Mouse (Mus musculus) heart, embryonic 14.5 days (tissue): Measurements from ENCODE around the gene Cfap73. TPM values are rescaled to one million over a fixed set of nuclear protein-coding genes. Genes with fewer than 3 reads are reported as not detected.

ENCODE experiments used
- ATAC-seq: fragments of 200-750 bp; cut with Nextera tagmentation; 2 replicates; pipeline ENCODE4 v1.8.0; 2017; ENCODE audit warnings: low read depth, moderate TSS enrichment; ENCODE audit not compliant: insufficient number of reproducible peaks, insufficient read depth, low FRiP score
- H3K27ac ChIP-seq, 2 experiments: fragments of 200-500 bp in 1 of 2; fragments of 300-500 bp in 1 of 2; sonication (generic) in 1 of 2; replicated peaks in 1 of 2; 2 replicates each; pipeline ENCODE4 v1.5.1; 2012 to 2014; ENCODE audit warnings: low read depth in 2 of 2, low read length in 2 of 2, control low read depth in 1 of 2, mild to moderate bottlenecking in 1 of 2, mixed read lengths in 1 of 2; ENCODE audit not compliant: control insufficient read depth in 1 of 2, insufficient read depth in 1 of 2
- H3K27me3 ChIP-seq: fragments of 300-500 bp; sonication (generic); 2 replicates; pipeline ENCODE4 v1.6.1; 2014; ENCODE audit warnings: mild to moderate bottlenecking, low read length, control low read depth; ENCODE audit not compliant: control insufficient read depth, insufficient read depth
- H3K36me3 ChIP-seq: fragments of 300-500 bp; sonication (generic); 2 replicates; pipeline ENCODE4 v1.6.1; 2014; ENCODE audit warnings: mild to moderate bottlenecking, control low read depth, low read length, mixed read lengths; ENCODE audit not compliant: control insufficient read depth, insufficient read depth
- H3K4me1 ChIP-seq, 2 experiments: fragments of 200-500 bp in 1 of 2; fragments of 300-500 bp in 1 of 2; sonication (generic) in 1 of 2; 2 replicates each; pipeline ENCODE4 v1.6.1; 2012 to 2014; ENCODE audit warnings: low read length in 2 of 2, control low read depth in 1 of 2, mixed read lengths in 1 of 2; ENCODE audit not compliant: control insufficient read depth in 2 of 2, insufficient read depth in 2 of 2
- H3K4me2 ChIP-seq: fragments of 300-500 bp; sonication (generic); 2 replicates; pipeline ENCODE4 v1.6.1; 2014; ENCODE audit warnings: mild to moderate bottlenecking, low read length
- H3K4me3 ChIP-seq, 2 experiments: fragments of 200-500 bp in 1 of 2; fragments of 300-500 bp in 1 of 2; sonication (generic) in 1 of 2; 2 replicates each; pipeline ENCODE4 v1.5.1; 2012 to 2014; ENCODE audit warnings: low read length in 2 of 2, mild to moderate bottlenecking in 2 of 2, control low read depth in 1 of 2, low read depth in 1 of 2, moderate library complexity in 1 of 2; ENCODE audit not compliant: control insufficient read depth in 1 of 2, insufficient read depth in 1 of 2
- H3K9ac ChIP-seq: fragments of 300-500 bp; sonication (generic); 2 replicates; pipeline ENCODE4 v1.6.1; 2014; ENCODE audit warnings: mild to moderate bottlenecking, low read length
- H3K9me3 ChIP-seq: fragments of 300-500 bp; sonication (generic); 2 replicates; pipeline ENCODE4 v1.6.1; 2016; ENCODE audit warnings: low read length, control low read depth; ENCODE audit not compliant: control insufficient read depth
- WGBS: fragments of 180-500 bp; shearing (Covaris S2); extraction: QIAGEN DNeasy Blood & Tissue Kit; methylation state at CpG from one replicate; pipeline ENCODE4 v1.1.7; 2014; 5-methylcytosine and 5-hydroxymethylcytosine counted together
- polyA plus RNA-seq: library from polyadenylated mRNA; unstranded; fragments of >200 nt; fragmentation: Nextera tagmentation; extraction: Ambion mirVana; gene quantifications from 2 replicates; pipeline ENCODE4 v1.2.1, GENCODE M21; 2014

Cfap73 gene
- polyA plus RNA-seq, 1 experiment from 2014 or later: not detected

- Histone ChIP-seq H3K9ac (peak overlapping the region; percentile 75), H3K27me3 (no peaks in the 10 kb centered on the region), H3K4me3 (peak overlapping the region; percentile 71 to 72), H3K4me2 (peak overlapping the region; percentile 94), H3K9me3 (no peaks in the 10 kb centered on the region), H3K4me1 (peaks cover 12 to 18% of the 10 kb centered on the region in 2 experiments), H3K36me3 (0 out of 2 replicates have a peak, but pooled peaks cover 16% of the 10 kb centered on the region), H3K27ac (no peak overlapping the region)
- ATAC-seq: no peak
- WGBS: 45% methylated on average over 8 of the region's 8 CpGs
These were observed 22.6 kb downstream of the Cfap73 start for GRCm38 (mm10) chr5:120611416-120611815.

- Histone ChIP-seq H3K36me3 (0 out of 2 replicates have a peak, but pooled peaks cover 12% of the 10 kb centered on the region), H3K4me1 (peaks cover 12 to 18% of the 10 kb centered on the region in 2 experiments), H3K9me3 (no peaks in the 10 kb centered on the region), H3K4me3 (no peak overlapping the region), H3K27ac (no peak overlapping the region), H3K27me3 (no peaks in the 10 kb centered on the region), H3K9ac (peak overlapping the region; percentile 75; the same call in 1 of the 2 replicates), H3K4me2 (peak overlapping the region; percentile 94; the same call in 1 of the 2 replicates)
- WGBS: 89% methylated on average over 5 of the region's 5 CpGs
- no peak for ATAC-seq
These were observed 23.1 kb downstream of the Cfap73 start for GRCm38 (mm10) chr5:120610906-120611305.

GRCm38 (mm10) chr5:120609246-120609775 lies 24.7 kb downstream of the Cfap73 start:
- Histone ChIP-seq H3K9me3 (no peaks in the 10 kb centered on the region), H3K36me3 (0 out of 2 replicates have a peak, but pooled peaks cover 12% of the 10 kb centered on the region), H3K9ac (no peak overlapping the region), H3K27ac (no peak overlapping the region), H3K4me1 (peaks cover 16 to 23% of the 10 kb centered on the region in 2 experiments), H3K27me3 (no peaks in the 10 kb centered on the region), H3K4me3 (no peak overlapping the region), H3K4me2 (no peak overlapping the region)
- WGBS: 77% methylated on average over 16 of the region's 16 CpGs
- ATAC-seq: no peak

GRCm38 (mm10) chr5:120607335-120607734 lies 26.7 kb downstream of the Cfap73 start:
- no peaks in the 10 kb centered on the region for H3K27me3 ChIP-seq
- H3K9ac ChIP-seq: no peak overlapping the region
- H3K36me3 ChIP-seq: 0 out of 2 replicates have a peak, but pooled peaks cover 12% of the 10 kb centered on the region
- no peak overlapping the region for H3K27ac ChIP-seq
- H3K9me3 ChIP-seq: no peaks in the 10 kb centered on the region
- WGBS: 71% methylated on average over 3 of the region's 3 CpGs
- H3K4me1 ChIP-seq: peaks cover 13 to 18% of the 10 kb centered on the region in 2 experiments
- H3K4me3 ChIP-seq: no peak overlapping the region
- H3K4me2 ChIP-seq: no peak overlapping the region
- ATAC-seq: no peak

- 0 out of 2 replicates have a peak, but pooled peaks cover 12% of the 10 kb centered on the region for H3K36me3 ChIP-seq
- H3K4me3 ChIP-seq: no peak overlapping the region
- no peak for ATAC-seq
- H3K4me2 ChIP-seq: no peak overlapping the region
- H3K9ac ChIP-seq: no peak overlapping the region
- H3K27me3 ChIP-seq: no peaks in the 10 kb centered on the region
- H3K9me3 ChIP-seq: no peaks in the 10 kb centered on the region
- no peak overlapping the region for H3K27ac ChIP-seq
- WGBS: 64% methylated on average over 25 of the region's 25 CpGs
- peaks cover 13 to 15% of the 10 kb centered on the region in 2 experiments for H3K4me1 ChIP-seq
These were observed 27.3 kb downstream of the Cfap73 start for GRCm38 (mm10) chr5:120606590-120607200.

- H3K4me3 ChIP-seq: peak overlapping the region in 1 of 2 experiments; percentile 32; a peak in 2 of 4 replicates
- H3K9ac ChIP-seq: no peak overlapping the region
- 2% methylated on average over 8 of the region's 8 CpGs for WGBS
- H3K4me2 ChIP-seq: peak overlapping the region; percentile 68
- no peak overlapping the region for H3K27ac ChIP-seq
- no peaks in the 10 kb centered on the region for H3K27me3 ChIP-seq
- no peaks in the 10 kb centered on the region for H3K9me3 ChIP-seq
- H3K36me3 ChIP-seq: 0 out of 2 replicates have a peak, but pooled peaks cover 12% of the 10 kb centered on the region
- peaks cover 12 to 15% of the 10 kb centered on the region in 2 experiments for H3K4me1 ChIP-seq
- no peak; the same call in 1 of the 2 replicates for ATAC-seq
These were observed 28.3 kb downstream of the Cfap73 start for GRCm38 (mm10) chr5:120605688-120606087.

- H3K27ac ChIP-seq: no peak overlapping the region
- peaks cover 17 to 19% of the 10 kb centered on the region in 2 experiments for H3K4me1 ChIP-seq
- peak overlapping the region; percentile 30 to 32 for H3K4me3 ChIP-seq
- 3% methylated on average over 10 of the region's 10 CpGs for WGBS
- H3K27me3 ChIP-seq: no peaks in the 10 kb centered on the region
- H3K9ac ChIP-seq: 0 out of 2 replicates have a peak overlapping the region, but pooled peaks have one; percentile 27
- no peaks in the 10 kb centered on the region for H3K9me3 ChIP-seq
- 0 out of 2 replicates have a peak, but pooled peaks cover 12% of the 10 kb centered on the region for H3K36me3 ChIP-seq
- no peak for ATAC-seq
- H3K4me2 ChIP-seq: peak overlapping the region; percentile 68
These were observed 28.8 kb downstream of the Cfap73 start for GRCm38 (mm10) chr5:120605241-120605661.
